Mouse (Mus musculus): ENCODE measurements around the gene Aldh3a1. TPM values are rescaled to one million over a fixed set of nuclear protein-coding genes. Genes with fewer than 3 reads are reported as not detected.
"Not testable (repeated sequence)": the region's sequence is repeated elsewhere in the genome, so short reads cannot be mapped to it uniquely, and the experiment has no call there.

The Aldh3a1 gene
- polyA plus RNA-seq, 1 experiment from 2014 or later: not detected

DNA sequence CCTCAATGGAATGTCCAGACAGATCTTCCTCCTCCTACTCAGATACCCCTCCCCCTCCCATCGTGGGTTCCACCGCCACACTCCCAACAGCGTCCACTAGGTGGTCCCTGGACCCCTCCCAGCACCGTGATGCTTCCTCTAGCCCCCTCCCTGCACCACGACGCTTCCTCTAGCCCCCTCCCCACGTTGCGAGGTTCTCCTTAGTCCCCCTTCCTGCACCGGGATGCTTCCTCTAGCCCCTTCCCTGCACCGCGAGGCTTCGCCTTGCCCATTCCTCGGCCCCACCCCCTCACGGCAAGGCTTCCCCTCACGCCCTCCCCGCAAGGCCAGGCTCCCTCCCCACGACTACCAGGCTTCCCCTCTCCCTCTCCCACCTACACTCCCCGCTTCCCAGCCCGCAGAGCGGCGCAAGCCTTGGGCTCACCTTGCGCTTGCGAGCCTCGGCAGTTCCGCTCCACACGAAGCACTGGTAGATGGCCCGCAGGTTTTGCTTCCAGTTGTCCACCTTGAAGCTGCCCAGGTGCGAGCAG lies 33.0 kb upstream of the Aldh3a1 start:
- in situ Hi-C loops (cut with MboI; ENCODE audit: low pct_unique_long_range_greater_than_20kb): no loop called here
- no peak for TF ChIP-seq CTCF (IDR thresholded peaks at IDR 0.05)
- DNase-seq (ENCODE audit: low read depth, low spot score) (no peak), ATAC-seq (peak; percentile 19)
- peaks cover 5% of the 10 kb centered on the region for H3K27me3 ChIP-seq
- ChIA-PET POLR2A (interaction anchor here (0.8 kb wide), 1 partner anchor 89 kb away, joined by 6 read pairs; no protein-coding TSS in a partner anchor), CTCF (no interaction called here)

DNA sequence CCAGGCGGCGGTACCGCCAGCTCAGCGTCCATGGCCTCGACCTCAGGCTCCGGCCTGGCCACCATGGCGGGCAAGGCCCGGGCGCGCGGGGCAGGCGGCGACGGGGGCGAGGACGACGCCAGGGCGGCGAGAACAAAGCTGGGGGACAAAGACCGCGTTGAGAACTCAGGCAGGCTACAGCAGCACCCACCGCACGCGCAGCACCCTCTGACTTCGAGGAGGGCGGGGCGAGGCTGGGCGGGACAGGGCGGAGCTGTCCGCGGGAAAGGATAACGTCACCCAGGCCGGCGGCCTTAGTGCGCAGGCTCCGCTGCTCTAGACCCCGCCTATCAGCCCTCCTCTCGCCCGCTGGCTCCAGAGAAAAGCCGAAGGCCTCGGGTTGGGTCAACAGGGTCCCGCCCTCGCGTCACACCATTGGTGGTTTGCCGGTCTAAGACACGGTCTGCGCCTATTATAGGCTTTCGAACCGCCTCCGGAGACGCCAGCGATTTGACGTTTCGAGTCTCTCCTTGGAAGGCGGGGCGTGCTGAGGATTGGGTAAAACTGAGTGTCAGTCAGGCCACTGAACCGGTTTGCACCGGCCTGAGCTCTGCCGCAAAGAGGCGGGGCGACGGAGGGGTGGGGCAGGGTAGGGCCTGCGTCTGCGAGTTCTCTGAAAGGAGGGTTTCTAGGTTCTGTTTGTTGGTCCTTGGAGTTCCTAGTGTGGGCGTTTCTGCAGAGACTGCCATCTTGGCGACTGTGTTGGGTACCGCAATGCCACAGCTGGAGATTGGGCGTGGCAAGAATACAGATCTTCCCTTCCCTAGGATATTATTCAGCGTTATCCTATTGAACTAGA lies 32.3 kb upstream of the Aldh3a1 start, which contains the start of gene Usp22:
Usp22 (minus strand) TSS at position 235 of the 838 bp plus-strand sequence.
- peak; percentile 96 for DNase-seq (ENCODE audit: low read depth, low spot score)
- in situ Hi-C loops (cut with MboI; ENCODE audit: low pct_unique_long_range_greater_than_20kb): no loop called here
- peaks cover 5% of the 10 kb centered on the region for H3K27me3 ChIP-seq
- ChIA-PET CTCF (interaction anchor here (1.0 to 1.1 kb wide), 2 partner anchors 18 to 57 kb away, joined by 3 read pairs; no protein-coding TSS in a partner anchor), POLR2A (interaction anchor here (0.8 to 1.2 kb wide), 2 partner anchors 19 to 88 kb away, joined by 3 to 6 read pairs; no protein-coding TSS in a partner anchor)
- peak; percentile 98 for ATAC-seq
- no peak for TF ChIP-seq CTCF (IDR thresholded peaks at IDR 0.05)

GRCm38 (mm10) chr11:61175778-61176177 lies 31.6 kb upstream of the Aldh3a1 start:
- ChIA-PET POLR2A (interaction anchor here (1.2 kb wide), 1 partner anchor 20 kb away, joined by 3 read pairs; no protein-coding TSS in a partner anchor), CTCF (interaction anchor here (1.0 to 1.1 kb wide), 2 partner anchors 17 to 56 kb away, joined by 3 read pairs; no protein-coding TSS in a partner anchor)

DNA sequence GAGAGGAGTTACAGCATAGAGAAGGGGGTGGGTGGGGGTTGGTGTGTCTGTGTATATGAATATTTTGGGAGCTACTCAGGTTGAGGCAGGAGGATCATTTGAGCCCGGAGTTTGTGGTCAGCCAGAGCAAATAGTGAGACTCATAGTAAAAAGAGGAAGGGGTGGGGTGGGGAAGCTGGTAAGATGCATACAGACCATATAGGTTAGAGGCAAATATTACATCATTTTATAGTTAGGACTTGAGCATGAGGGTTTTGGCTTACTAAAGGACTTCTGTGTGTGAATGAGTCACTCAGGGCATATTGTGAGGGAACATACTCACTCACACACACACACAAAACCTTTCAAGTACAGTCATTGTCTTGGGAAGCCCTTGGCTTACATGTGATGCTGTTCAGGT lies 31.0 kb upstream of the Aldh3a1 start:
- ATAC-seq (no peak), DNase-seq (ENCODE audit: low read depth, low spot score) (no peak)
- POLR2A ChIA-PET: interaction anchor here (1.2 kb wide), 1 partner anchor 21 kb away, joined by 3 read pairs; no protein-coding TSS in a partner anchor
- H3K27me3 ChIP-seq: peaks cover 9% of the 10 kb centered on the region
- in situ Hi-C loops (cut with MboI; ENCODE audit: low pct_unique_long_range_greater_than_20kb): no loop called here
- no peak for TF ChIP-seq CTCF (IDR thresholded peaks at IDR 0.05)
- CTCF ChIA-PET: interaction anchor here (1.0 kb wide), 1 partner anchor 17 kb away, joined by 3 read pairs; no protein-coding TSS in a partner anchor

More at GRCm38 (mm10) chr11:61175778-61176177, 31.6 kb upstream of the Aldh3a1 start:
- TF ChIP-seq CTCF (IDR thresholded peaks at IDR 0.05): no peak
- in situ Hi-C loops (cut with MboI; ENCODE audit: low pct_unique_long_range_greater_than_20kb): no loop called here
- no peak for ATAC-seq
- peaks cover 9% of the 10 kb centered on the region for H3K27me3 ChIP-seq
- no peak for DNase-seq (ENCODE audit: low read depth, low spot score)

DNA sequence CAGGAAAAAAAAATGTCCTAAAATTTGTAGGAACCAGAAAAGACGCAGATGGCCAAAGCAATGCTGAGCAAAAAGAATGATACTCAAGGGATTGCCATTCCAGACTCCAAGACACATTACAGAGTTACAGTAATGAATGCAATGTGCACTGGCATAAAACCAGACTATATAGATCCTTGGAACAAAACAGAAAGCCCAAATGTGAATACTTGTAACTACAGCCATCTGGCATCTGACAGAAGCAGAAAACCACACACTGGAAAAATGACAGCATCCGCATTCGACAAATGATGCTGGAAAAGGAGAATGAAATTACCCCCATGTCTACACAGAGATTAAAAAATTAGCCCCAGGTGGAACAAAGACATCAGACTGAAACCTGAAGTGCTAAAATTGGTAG lies 27.0 kb upstream of the Aldh3a1 start:
- POLR2A ChIA-PET: no interaction called here
- TF ChIP-seq CTCF (IDR thresholded peaks at IDR 0.05): no peak
- peaks cover 9% of the 10 kb centered on the region for H3K27me3 ChIP-seq
- in situ Hi-C loops (cut with MboI; ENCODE audit: low pct_unique_long_range_greater_than_20kb): no loop called here
- CTCF ChIA-PET: no interaction called here
- DNase-seq (ENCODE audit: low read depth, low spot score) (no peak), ATAC-seq (no peak)

- CTCF ChIA-PET: no interaction called here
- no peak for TF ChIP-seq CTCF (IDR thresholded peaks at IDR 0.05)
- peaks cover 9% of the 10 kb centered on the region for H3K27me3 ChIP-seq
- in situ Hi-C loops (cut with MboI; ENCODE audit: low pct_unique_long_range_greater_than_20kb): no loop called here
- DNase-seq (ENCODE audit: low read depth, low spot score): no peak
- ATAC-seq: no peak
- POLR2A ChIA-PET: no interaction called here
These were observed 25.7 kb upstream of the Aldh3a1 start for GRCm38 (mm10) chr11:61181624-61182023.

- ChIA-PET POLR2A (no interaction called here), CTCF (no interaction called here)
- peaks cover 10% of the 10 kb centered on the region for H3K27me3 ChIP-seq
- no peak for TF ChIP-seq CTCF (IDR thresholded peaks at IDR 0.05)
- in situ Hi-C loops (cut with MboI; ENCODE audit: low pct_unique_long_range_greater_than_20kb): no loop called here
- DNase-seq (ENCODE audit: low read depth, low spot score) (no peak), ATAC-seq (no peak)
These were observed 23.5 kb upstream of the Aldh3a1 start for GRCm38 (mm10) chr11:61183820-61184219.

GRCm38 (mm10) chr11:61190776-61191175 lies 16.6 kb upstream of the Aldh3a1 start:
- DNase-seq (ENCODE audit: low read depth, low spot score): no peak
- no peak for ATAC-seq
- peaks cover 9% of the 10 kb centered on the region for H3K27me3 ChIP-seq
- ChIA-PET POLR2A (no interaction called here), CTCF (interaction anchor here (0.8 to 1.3 kb wide), 2 partner anchors 12 to 38 kb away, joined by 3 read pairs; no protein-coding TSS in a partner anchor)
- no peak for TF ChIP-seq CTCF (IDR thresholded peaks at IDR 0.05)
- in situ Hi-C loops (cut with MboI; ENCODE audit: low pct_unique_long_range_greater_than_20kb): loop anchor here (5.0 kb wide), 1 partner anchor 222 kb away; no protein-coding TSS in a partner anchor

- ATAC-seq; H3K27me3 ChIP-seq; CTCF ChIA-PET; DNase-seq (ENCODE audit: low read depth, low spot score): not testable (repeated sequence)
- in situ Hi-C loops (cut with MboI; ENCODE audit: low pct_unique_long_range_greater_than_20kb): loop anchor here (5.0 kb wide), 1 partner anchor 220 kb away; no protein-coding TSS in a partner anchor
- POLR2A ChIA-PET: interaction anchor here (0.7 kb wide), 1 partner anchor 402 kb away, joined by 4 read pairs; no protein-coding TSS in a partner anchor
These were observed 15.2 kb upstream of the Aldh3a1 start for GRCm38 (mm10) chr11:61192123-61192522.

DNA sequence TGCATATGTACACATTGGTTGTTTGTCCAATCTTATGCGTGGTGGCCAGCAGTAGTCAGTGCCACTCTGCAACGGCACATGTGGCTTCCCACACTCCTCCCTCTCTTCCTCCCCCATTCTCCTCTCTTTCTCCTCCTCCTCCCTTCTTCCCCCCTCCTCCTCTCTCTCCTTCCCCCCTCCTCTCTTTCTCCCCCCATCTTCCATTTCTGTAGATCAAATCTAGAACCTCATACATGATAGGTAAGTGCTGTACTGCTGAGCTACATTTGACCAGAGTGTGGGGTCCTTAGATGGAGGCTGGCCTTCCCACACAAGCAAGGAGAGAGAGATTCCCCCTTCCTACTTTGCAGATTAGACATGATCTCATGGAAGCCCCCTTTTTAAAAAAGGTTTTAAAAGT lies 14.6 kb upstream of the Aldh3a1 start:
- TF ChIP-seq CTCF (IDR thresholded peaks at IDR 0.05): no peak
- DNase-seq (ENCODE audit: low read depth, low spot score) (no peak), ATAC-seq (no peak)
- peaks cover 9% of the 10 kb centered on the region for H3K27me3 ChIP-seq
- CTCF ChIA-PET: interaction anchor here (0.7 to 0.8 kb wide), 2 partner anchors 9 to 17 kb away, joined by 3 to 4 read pairs; no protein-coding TSS in a partner anchor
- in situ Hi-C loops (cut with MboI; ENCODE audit: low pct_unique_long_range_greater_than_20kb): loop anchor here (5.0 kb wide), 1 partner anchor 220 kb away; no protein-coding TSS in a partner anchor
- POLR2A ChIA-PET: interaction anchor here (0.7 kb wide), 1 partner anchor 403 kb away, joined by 4 read pairs; no protein-coding TSS in a partner anchor

Data from Patski (cell line).